Mouse (Mus musculus) neural tube, embryonic 13.5 days (tissue): ENCODE measurements at regions not wholly inside any gene's neighbourhood (a gene's known extent, or its start where the extent isn't known, plus 50 kb on each side); places are given as distances from the start of the nearest gene placed in this dataset.

Experiments
- ATAC-seq: fragments of 200-750 bp; cut with Nextera tagmentation; 2 replicates; pipeline ENCODE4 v1.8.0; 2017; ENCODE audit warnings: low read depth, mild to moderate bottlenecking, moderate TSS enrichment, moderate library complexity
- H3K27ac ChIP-seq: fragments of 300-500 bp; sonication (generic); replicated peaks from 2 replicates; pipeline ENCODE4 v1.5.1; 2015; ENCODE audit warnings: moderate library complexity, mild to moderate bottlenecking, inconsistent platforms
- H3K27me3 ChIP-seq: fragments of 300-500 bp; sonication (generic); 2 replicates; pipeline ENCODE4 v1.6.1; 2015; ENCODE audit warnings: mild to moderate bottlenecking, inconsistent platforms
- H3K36me3 ChIP-seq: fragments of 300-500 bp; sonication (generic); 2 replicates; pipeline ENCODE4 v1.6.1; 2015; ENCODE audit warnings: mild to moderate bottlenecking, inconsistent platforms
- H3K4me1 ChIP-seq: fragments of 300-500 bp; sonication (generic); replicated peaks from 2 replicates; pipeline ENCODE4 v1.6.1; 2015; ENCODE audit warnings: inconsistent platforms
- H3K4me2 ChIP-seq: fragments of 300-500 bp; sonication (generic); 2 replicates; pipeline ENCODE4 v1.6.1; 2015; ENCODE audit warnings: inconsistent platforms, mild to moderate bottlenecking, moderate library complexity
- H3K4me3 ChIP-seq: fragments of 300-500 bp; sonication (generic); 2 replicates; pipeline ENCODE4 v1.5.1; 2015; ENCODE audit warnings: mild to moderate bottlenecking, inconsistent platforms
- H3K9ac ChIP-seq: fragments of 300-500 bp; sonication (generic); 2 replicates; pipeline ENCODE4 v1.6.1; 2015; ENCODE audit warnings: moderate library complexity, mild to moderate bottlenecking, inconsistent platforms
- H3K9me3 ChIP-seq: fragments of 300-500 bp; sonication (generic); 2 replicates; pipeline ENCODE4 v1.6.1; 2016; ENCODE audit warnings: inconsistent platforms
- WGBS: fragments of 180-500 bp; shearing (Covaris S2); methylation state at CpG from one replicate; pipeline ENCODE4 v1.1.7; 2015; 5-methylcytosine and 5-hydroxymethylcytosine counted together

DNA sequence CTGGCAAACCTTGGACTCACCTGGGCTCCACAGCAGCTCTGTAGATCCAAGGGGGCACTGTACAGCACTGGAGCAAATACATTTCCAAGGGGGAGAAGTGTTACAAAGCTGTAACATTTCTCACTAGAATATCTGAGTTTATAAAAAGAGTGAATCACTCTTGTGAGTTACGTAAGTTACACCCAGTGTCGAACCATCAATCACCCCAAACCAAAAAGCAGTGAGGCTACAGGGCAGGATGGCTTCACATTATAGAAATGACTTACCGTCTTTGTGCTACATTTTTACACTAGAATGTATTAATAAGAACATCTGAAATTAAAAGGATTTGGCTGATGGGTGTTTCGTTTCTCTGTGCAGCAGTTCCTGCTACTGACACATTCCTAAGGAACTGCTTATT is 156.7 kb upstream of the Klf14 start:
- WGBS: 85% methylated on average over 4 of the region's 4 CpGs
- H3K4me1 ChIP-seq: 0 out of 2 replicates have a peak, but pooled peaks cover 8% of the 10 kb centered on the region
- H3K9ac ChIP-seq: no peak overlapping the region
- no peaks in the 10 kb centered on the region for H3K9me3 ChIP-seq
- H3K4me2 ChIP-seq: no peak overlapping the region
- no peak overlapping the region for H3K27ac ChIP-seq
- no peak overlapping the region for H3K4me3 ChIP-seq
- H3K27me3 ChIP-seq: no peaks in the 10 kb centered on the region
- H3K36me3 ChIP-seq: no peaks in the 10 kb centered on the region
- ATAC-seq: no peak

DNA sequence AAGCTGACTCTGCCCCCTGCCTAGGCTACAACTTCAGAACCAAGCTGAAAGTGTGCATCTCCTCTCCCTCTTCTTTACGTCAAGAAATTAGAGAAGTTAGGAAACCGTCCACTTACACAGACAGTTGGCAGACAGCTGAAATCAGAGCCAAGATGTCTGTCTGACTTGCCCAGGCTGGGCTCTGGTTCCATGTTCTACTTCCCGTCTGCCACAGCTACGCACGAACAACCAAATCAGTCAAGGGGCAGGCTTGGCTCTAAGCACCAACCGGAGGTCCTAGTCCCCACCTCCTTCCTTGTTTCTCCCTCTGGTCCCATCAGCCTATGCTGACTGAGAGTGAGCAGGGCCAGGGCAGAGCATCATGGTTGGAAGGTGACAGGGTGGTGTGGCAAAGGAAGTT is 157.5 kb upstream of the Klf14 start:
- H3K4me2 ChIP-seq: no peak overlapping the region
- H3K4me3 ChIP-seq: no peak overlapping the region
- no peak overlapping the region for H3K9ac ChIP-seq
- ATAC-seq: no peak
- 82% methylated on average over 6 of the region's 6 CpGs for WGBS
- no peak overlapping the region for H3K27ac ChIP-seq
- peaks cover 3% of the 10 kb centered on the region; the same call in 1 of the 2 replicates for H3K4me1 ChIP-seq
- no peaks in the 10 kb centered on the region for H3K27me3 ChIP-seq
- H3K9me3 ChIP-seq: no peaks in the 10 kb centered on the region
- H3K36me3 ChIP-seq: no peaks in the 10 kb centered on the region

DNA sequence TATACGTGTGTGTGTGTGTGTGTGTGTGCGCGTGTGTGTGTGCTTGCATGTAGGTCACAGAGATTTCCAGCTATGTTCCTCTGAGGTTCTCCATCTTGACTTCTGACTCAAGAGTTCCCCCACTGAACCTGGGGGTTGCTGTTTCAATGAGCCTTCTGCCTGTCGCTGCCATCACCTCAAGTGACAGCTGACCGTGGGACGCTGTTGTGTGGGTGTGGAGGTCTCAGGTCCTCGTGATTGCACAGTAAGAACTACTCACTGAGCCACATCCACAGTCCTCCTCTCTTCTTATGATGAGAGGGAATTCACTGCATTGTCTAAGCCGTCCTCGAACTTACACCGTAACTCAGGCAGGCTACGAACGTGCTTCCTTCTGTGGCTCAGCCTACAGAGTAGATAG is 158.8 kb upstream of the Klf14 start:
- no peak overlapping the region for H3K27ac ChIP-seq
- no peaks in the 10 kb centered on the region for H3K9me3 ChIP-seq
- no peak for ATAC-seq
- H3K4me2 ChIP-seq: no peak overlapping the region
- WGBS: 90% methylated on average over 12 of the region's 12 CpGs
- H3K4me3 ChIP-seq: no peak overlapping the region
- no peaks in the 10 kb centered on the region for H3K27me3 ChIP-seq
- no peaks in the 10 kb centered on the region; the same call in 1 of the 2 replicates for H3K4me1 ChIP-seq
- H3K9ac ChIP-seq: no peak overlapping the region
- no peaks in the 10 kb centered on the region for H3K36me3 ChIP-seq

DNA sequence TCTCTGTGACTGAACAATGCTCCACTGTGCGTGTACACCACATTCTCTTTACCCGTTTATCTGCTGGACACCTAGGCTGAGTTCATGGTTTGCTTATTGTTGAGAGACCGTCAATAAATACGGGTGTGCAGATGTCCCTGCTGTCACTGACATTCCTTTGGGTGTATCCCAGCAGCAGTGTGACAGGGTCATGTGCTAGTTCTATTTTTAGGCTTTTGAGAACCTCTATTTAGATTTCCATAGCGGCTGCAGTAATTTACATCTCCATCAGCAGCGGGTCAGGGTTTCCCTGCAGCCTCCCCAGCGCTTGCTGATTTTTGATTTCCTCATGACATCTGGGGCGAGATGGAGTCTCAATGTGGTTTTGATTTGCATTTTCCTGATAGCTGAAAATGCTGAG is 162.1 kb upstream of the Klf14 start:
- Histone ChIP-seq H3K9me3 (no peaks in the 10 kb centered on the region), H3K9ac (no peak overlapping the region), H3K27ac (no peak overlapping the region), H3K36me3 (no peaks in the 10 kb centered on the region), H3K27me3 (no peaks in the 10 kb centered on the region), H3K4me2 (no peak overlapping the region), H3K4me1 (no peaks in the 10 kb centered on the region; the same call in 1 of the 2 replicates), H3K4me3 (no peak overlapping the region)
- no peak for ATAC-seq
- WGBS: 23% methylated on average over 8 of the region's 8 CpGs

DNA sequence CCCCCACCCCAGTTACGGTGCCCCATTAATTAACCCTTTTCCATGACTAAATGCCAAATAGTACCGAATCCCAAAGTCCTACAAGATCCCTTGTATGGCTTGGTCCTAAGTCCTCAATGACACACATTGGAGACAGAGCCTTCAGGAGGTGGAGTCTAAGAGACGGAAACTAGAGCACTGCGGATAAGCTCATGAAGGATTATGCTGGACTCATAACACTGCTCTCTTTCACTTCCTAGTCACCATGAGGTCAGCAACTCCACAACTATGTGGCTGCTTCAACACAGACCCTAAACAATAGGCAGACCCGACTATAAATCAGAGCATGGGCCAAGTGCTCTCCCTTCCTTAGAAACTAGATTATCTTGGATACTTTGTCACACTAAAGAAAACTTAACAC is 164.0 kb upstream of the Klf14 start:
- Histone ChIP-seq H3K27ac (no peak overlapping the region), H3K27me3 (no peaks in the 10 kb centered on the region), H3K4me1 (no peaks in the 10 kb centered on the region; the same call in 1 of the 2 replicates), H3K36me3 (no peaks in the 10 kb centered on the region), H3K4me2 (no peak overlapping the region), H3K9me3 (no peaks in the 10 kb centered on the region), H3K4me3 (no peak overlapping the region), H3K9ac (no peak overlapping the region)
- WGBS: 83% methylated on average over 5 of the region's 5 CpGs
- ATAC-seq: no peak

DNA sequence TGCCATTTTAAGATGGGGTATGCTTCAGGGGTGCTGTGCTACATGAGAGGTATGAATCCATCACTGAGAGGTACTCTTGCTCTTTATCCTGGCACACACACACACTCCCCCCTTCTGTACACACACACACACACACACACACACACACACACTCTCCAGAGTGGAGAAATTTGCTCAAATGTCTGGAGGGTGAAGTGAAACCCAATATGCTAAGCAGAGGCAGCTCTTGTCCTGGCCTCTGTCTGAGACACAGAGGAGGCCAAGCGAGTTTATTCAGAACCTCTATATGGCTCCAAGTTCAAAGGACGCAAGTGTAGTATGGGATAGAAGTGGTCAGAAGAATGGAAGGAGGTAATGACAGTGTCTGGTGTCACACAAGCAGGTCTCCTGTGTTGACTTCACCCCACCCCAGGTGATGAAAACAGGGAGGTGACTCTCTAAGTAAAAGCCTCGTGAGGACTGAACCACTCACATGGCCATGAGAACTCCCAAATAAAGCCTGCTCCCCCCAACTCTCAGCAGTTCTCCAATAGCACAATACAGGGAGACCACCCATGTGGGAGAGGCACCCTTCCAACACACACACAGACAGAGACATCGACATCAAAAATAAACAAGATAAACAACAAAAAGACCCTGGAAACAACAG is 164.6 kb upstream of the Klf14 start:
- 73% methylated on average over 4 of the region's 4 CpGs for WGBS
- ATAC-seq: no peak

DNA sequence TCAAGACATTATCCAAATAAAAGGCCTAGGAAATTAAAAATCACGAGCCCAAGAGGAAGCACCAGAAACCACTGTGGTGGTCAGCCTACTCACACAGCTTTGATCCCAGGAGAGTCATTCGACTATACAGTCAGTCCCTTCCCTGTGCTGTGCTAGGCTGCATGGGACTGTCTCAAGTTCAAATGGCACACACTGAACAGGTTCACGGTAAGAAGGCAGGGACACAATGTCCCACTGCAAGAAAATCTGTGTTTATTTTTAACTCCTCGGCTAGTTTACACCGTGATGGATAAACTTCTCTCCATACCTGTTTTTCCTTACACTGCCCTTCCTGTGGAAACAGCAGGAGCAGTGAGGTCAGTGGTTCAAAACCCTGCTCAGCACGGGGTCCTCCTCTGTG is 165.2 kb upstream of the Klf14 start:
- Histone ChIP-seq H3K4me1 (no peaks in the 10 kb centered on the region; the same call in 1 of the 2 replicates), H3K27me3 (no peaks in the 10 kb centered on the region), H3K27ac (no peak overlapping the region), H3K9me3 (no peaks in the 10 kb centered on the region), H3K4me2 (no peak overlapping the region), H3K4me3 (no peak overlapping the region), H3K36me3 (no peaks in the 10 kb centered on the region), H3K9ac (no peak overlapping the region)
- 69% methylated on average over 6 of the region's 6 CpGs for WGBS
- no peak for ATAC-seq

More for the DNA sequence above, 164.6 kb upstream of the Klf14 start:
- H3K36me3 ChIP-seq: no peaks in the 10 kb centered on the region
- H3K27me3 ChIP-seq: no peaks in the 10 kb centered on the region
- H3K4me1 ChIP-seq: no peaks in the 10 kb centered on the region; the same call in 1 of the 2 replicates
- H3K9me3 ChIP-seq: no peaks in the 10 kb centered on the region
- no peak overlapping the region for H3K4me3 ChIP-seq
- H3K4me2 ChIP-seq: no peak overlapping the region
- H3K9ac ChIP-seq: no peak overlapping the region
- H3K27ac ChIP-seq: no peak overlapping the region

DNA sequence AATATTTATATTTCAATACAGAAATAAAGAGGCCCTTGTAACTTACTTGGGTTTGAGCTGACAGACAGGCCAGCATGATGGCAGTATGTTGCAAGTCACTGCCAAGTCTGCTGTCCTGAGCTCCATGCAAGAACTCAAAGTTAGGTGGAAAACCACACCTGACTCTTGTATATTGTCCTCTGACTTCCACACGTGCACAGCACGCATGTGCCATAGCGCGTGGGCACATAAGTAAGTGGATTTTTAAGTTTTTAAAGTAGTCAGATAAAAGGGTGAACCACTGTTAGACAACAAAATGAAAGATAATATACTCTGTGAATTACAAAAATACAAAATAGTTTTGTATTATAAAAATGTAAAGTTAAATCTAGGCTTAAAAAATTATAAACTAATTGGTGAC is 166.0 kb upstream of the Klf14 start:
- H3K4me3 ChIP-seq: no peak overlapping the region
- WGBS: 95% methylated on average over 4 of the region's 4 CpGs
- H3K36me3 ChIP-seq: no peaks in the 10 kb centered on the region
- H3K9ac ChIP-seq: no peak overlapping the region
- H3K9me3 ChIP-seq: no peaks in the 10 kb centered on the region
- no peaks in the 10 kb centered on the region; the same call in 1 of the 2 replicates for H3K4me1 ChIP-seq
- ATAC-seq: no peak
- no peak overlapping the region for H3K4me2 ChIP-seq
- no peak overlapping the region for H3K27ac ChIP-seq
- no peaks in the 10 kb centered on the region for H3K27me3 ChIP-seq

DNA sequence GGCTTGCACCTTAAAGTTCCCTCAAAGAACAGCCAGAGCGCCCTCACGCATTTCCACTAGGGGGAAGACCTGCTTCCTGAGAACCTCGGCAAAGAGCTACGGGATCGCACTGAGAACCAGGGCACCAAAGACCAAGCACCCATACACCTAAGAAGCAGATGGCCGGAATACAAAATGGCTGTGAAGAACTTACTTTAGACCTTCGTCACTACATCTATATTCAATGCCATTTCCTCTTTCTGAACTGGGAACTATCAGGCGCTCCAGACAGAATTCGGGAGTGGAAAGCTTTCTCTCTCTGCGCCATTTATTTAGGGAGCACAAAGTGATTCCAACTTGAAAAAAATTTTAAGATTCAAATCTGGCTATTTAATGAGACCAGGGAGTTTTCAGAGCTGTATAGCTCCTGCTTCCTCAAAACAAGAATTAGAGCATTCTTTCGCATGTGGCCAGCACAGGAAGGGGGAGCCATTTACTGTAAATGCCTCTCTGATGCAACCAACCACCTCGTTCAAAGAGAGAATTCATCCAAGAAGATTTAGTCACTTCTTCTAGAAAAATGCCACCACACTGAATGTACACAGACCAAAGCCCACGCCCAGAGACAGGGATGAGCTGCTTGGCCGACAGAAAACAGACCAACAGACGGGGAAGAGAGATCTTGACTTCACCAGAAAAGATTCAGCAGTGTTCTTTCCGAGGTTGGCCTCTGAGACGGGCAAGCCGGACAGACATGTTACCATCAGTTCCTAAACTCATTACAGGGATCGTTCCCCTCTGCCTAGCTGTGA is 166.6 kb upstream of the Klf14 start:
- ATAC-seq: no peak
- Histone ChIP-seq H3K4me2 (no peak overlapping the region), H3K4me1 (no peaks in the 10 kb centered on the region; the same call in 1 of the 2 replicates), H3K36me3 (no peaks in the 10 kb centered on the region), H3K9me3 (no peaks in the 10 kb centered on the region), H3K9ac (no peak overlapping the region), H3K27me3 (no peaks in the 10 kb centered on the region), H3K4me3 (no peak overlapping the region), H3K27ac (no peak overlapping the region)
- 76% methylated on average over 19 of the region's 19 CpGs for WGBS

DNA sequence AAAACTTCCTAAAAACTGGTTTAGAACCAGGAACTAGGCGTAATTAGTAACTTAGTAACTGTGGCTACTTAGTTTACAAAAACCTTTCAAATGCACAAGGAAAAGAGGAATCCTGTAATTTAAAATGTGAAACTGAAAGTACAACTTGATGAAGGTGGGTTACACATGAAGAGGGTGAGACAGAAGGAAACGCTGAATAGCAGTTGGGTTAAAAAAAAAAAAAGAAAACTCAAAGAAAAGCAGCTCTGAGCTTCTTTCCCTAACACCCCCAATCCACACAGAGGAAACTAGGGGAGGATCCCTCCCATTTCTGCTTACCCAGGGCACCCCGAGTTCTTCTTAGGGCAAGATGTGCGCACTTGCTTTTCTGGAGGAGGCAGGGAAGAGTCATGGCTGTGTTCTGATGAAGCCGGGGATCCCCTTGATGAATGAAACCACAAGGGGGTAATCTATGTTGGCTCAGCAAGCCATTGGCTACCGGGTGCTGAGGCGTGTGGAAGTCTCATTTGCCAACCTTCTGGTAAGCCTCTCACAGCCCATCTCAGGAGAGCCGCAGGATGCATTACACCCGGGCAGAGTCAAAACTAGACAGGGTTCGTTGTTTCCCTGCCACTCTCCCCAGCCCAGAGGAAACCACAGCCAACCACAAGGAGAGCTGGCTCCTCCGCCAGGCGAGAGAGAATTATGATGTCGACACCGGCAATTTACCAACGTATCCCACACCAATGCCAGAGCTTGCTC is 167.4 kb upstream of the Klf14 start:
- WGBS: 75% methylated on average over 15 of the region's 15 CpGs
- Histone ChIP-seq H3K36me3 (no peaks in the 10 kb centered on the region), H3K27me3 (no peaks in the 10 kb centered on the region), H3K4me3 (no peak overlapping the region), H3K4me1 (no peaks in the 10 kb centered on the region; the same call in 1 of the 2 replicates), H3K9me3 (no peaks in the 10 kb centered on the region), H3K9ac (no peak overlapping the region), H3K4me2 (no peak overlapping the region), H3K27ac (no peak overlapping the region)
- ATAC-seq: no peak

DNA sequence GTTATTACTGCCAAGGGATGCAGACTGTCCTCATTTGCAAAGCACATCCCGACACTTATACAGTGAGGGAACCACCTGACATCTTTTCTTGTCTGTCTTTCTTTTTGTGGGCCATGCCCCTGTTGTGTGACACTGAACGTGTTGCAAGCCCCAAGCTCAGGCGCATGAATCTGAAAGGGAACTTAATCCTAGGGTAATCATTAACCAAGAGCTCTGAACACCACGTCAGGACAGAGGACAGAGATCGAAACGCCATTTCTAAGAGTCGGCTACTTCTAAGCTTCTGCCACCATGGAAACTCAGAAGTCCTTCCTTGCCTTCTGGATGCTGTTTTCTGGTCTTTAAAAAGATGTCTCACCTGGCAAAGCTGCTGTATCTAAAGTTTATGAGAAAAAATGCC is 170.3 kb upstream of the Klf14 start:
- H3K36me3 ChIP-seq: no peaks in the 10 kb centered on the region
- H3K27me3 ChIP-seq: no peaks in the 10 kb centered on the region
- ATAC-seq: no peak
- WGBS: 42% methylated on average over 7 of the region's 7 CpGs
- no peak overlapping the region for H3K9ac ChIP-seq
- no peak overlapping the region for H3K27ac ChIP-seq
- H3K4me3 ChIP-seq: no peak overlapping the region
- H3K4me2 ChIP-seq: no peak overlapping the region
- peaks cover 6% of the 10 kb centered on the region for H3K9me3 ChIP-seq
- no peaks in the 10 kb centered on the region for H3K4me1 ChIP-seq

DNA sequence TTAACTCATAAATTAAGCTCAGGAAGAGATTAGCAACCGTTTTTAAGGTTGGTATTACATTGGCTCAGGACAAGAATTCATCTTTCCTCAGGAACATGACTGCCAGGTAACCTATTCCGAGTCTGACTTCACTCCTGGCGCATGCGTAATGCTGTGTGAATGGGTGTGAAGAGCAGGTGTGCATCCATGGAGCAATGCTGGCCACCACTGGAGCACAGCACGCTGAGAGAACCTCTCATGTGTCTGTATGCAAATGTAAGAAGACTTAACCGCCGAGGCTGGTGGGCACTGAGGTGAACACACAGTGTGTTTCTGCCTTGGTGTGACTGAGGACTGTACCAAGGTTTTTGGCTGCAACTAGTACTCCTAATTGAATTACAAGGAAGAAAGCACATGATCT is 171.1 kb upstream of the Klf14 start:
- H3K36me3 ChIP-seq: no peaks in the 10 kb centered on the region
- no peak overlapping the region for H3K4me3 ChIP-seq
- H3K9me3 ChIP-seq: peaks cover 6% of the 10 kb centered on the region
- no peak overlapping the region for H3K4me2 ChIP-seq
- no peak overlapping the region for H3K27ac ChIP-seq
- WGBS: 90% methylated on average over 7 of the region's 7 CpGs
- H3K27me3 ChIP-seq: no peaks in the 10 kb centered on the region
- no peaks in the 10 kb centered on the region for H3K4me1 ChIP-seq
- H3K9ac ChIP-seq: no peak overlapping the region
- ATAC-seq: no peak
